In genomic region chr3:98242051-98242450, GRCm38 (mm10) we compare ENCODE assay signal across 26 mouse cellular contexts. TPM values are rescaled to one million over a fixed set of nuclear protein-coding genes. Genes with fewer than 3 reads are reported as not detected.
A peak's percentile ranks its signal among the peaks of the same experiment; 100 is the strongest.
DNase-seq lines count a peak whose midpoint lies in the region; ATAC-seq and TF ChIP-seq lines count a peak whose summit lies in the region.
"Had no signal": no experiment of that assay in that cellular context is flagged by ENCODE, and none has a peak within 500 bp of the region (broad histone marks: within the 10 kb centered on the region; RNA-seq: fewer than 3 reads in every experiment).

No protein-coding gene starts in this region.

- WGBS in lung, postnatal 0 days, result 54% methylated on average over 3 of the region's 3 CpGs
- WGBS in intestine, embryonic 16.5 days, result 73% methylated on average over 3 of the region's 3 CpGs

- no peak overlapping the region for H3K4me3 ChIP-seq in layer of hippocampus, adult 2 months
- no peak overlapping the region for H3K4me3 ChIP-seq in lung, postnatal 0 days (ENCODE audit: low read depth, low read length)
- H3K4me3 ChIP-seq in intestine, embryonic 16.5 days (ENCODE audit: low read length), result no peak overlapping the region
- H3K4me3 ChIP-seq: embryonic facial prominence, embryonic 15.5 days; erythroblast, embryonic 14.5 days; forebrain, embryonic 10.5 days; heart, embryonic 15.5 days; hindbrain, embryonic 10.5 days had no signal

- no peak for ATAC-seq in lung, postnatal 0 days
- ATAC-seq in intestine, embryonic 16.5 days, result no peak
- no peak for ATAC-seq in frontal cortex, adult (ENCODE audit: low TSS enrichment)
- ATAC-seq: forebrain, embryonic 14.5 days had no signal

- no peaks in the 10 kb centered on the region for H3K27me3 ChIP-seq in lung, postnatal 0 days (replicated peaks; ENCODE audit: insufficient read depth, low read length)
- H3K27me3 ChIP-seq in intestine, embryonic 16.5 days (replicated peaks; ENCODE audit: control insufficient read depth, insufficient read depth, low read length), result no peaks in the 10 kb centered on the region
- H3K27me3 ChIP-seq: embryonic facial prominence, embryonic 15.5 days; heart, embryonic 15.5 days had no signal

- H3K4me2 ChIP-seq in lung, postnatal 0 days (replicated peaks; ENCODE audit: low read depth, low read length), result no peak overlapping the region
- H3K4me2 ChIP-seq in intestine, embryonic 16.5 days (ENCODE audit: low read depth, low read length), result no peak overlapping the region
- H3K4me2 ChIP-seq: embryonic facial prominence, embryonic 15.5 days; heart, embryonic 11.5 days; heart, embryonic 15.5 days; hindbrain, embryonic 14.5 days had no signal

- no peaks in the 10 kb centered on the region for H3K36me3 ChIP-seq in lung, postnatal 0 days (ENCODE audit: insufficient read depth, low read length)
- no peaks in the 10 kb centered on the region for H3K36me3 ChIP-seq in intestine, embryonic 16.5 days (ENCODE audit: control insufficient read depth, insufficient read depth, low read length)
- H3K36me3 ChIP-seq: embryonic facial prominence, embryonic 15.5 days; forebrain, embryonic 10.5 days; heart, embryonic 15.5 days; hindbrain, embryonic 10.5 days had no signal

- H3K9ac ChIP-seq in lung, postnatal 0 days (replicated peaks; ENCODE audit: low read depth), result no peak overlapping the region
- no peak overlapping the region for H3K9ac ChIP-seq in intestine, embryonic 16.5 days (ENCODE audit: low read depth, low read length)
- H3K9ac ChIP-seq: embryonic facial prominence, embryonic 15.5 days; heart, embryonic 15.5 days; hindbrain, embryonic 14.5 days had no signal

- H3K27ac ChIP-seq in layer of hippocampus, adult 2 months, result no peak overlapping the region
- no peak overlapping the region for H3K27ac ChIP-seq in lung, postnatal 0 days (ENCODE audit: low read length)
- H3K27ac ChIP-seq in intestine, embryonic 16.5 days (ENCODE audit: low read length), result peak overlapping the region; percentile 34
- H3K27ac ChIP-seq: embryonic facial prominence, embryonic 15.5 days; forebrain, embryonic 10.5 days; heart, embryonic 15.5 days; hindbrain, embryonic 14.5 days had no signal

- no peak for TF ChIP-seq EP300 in lung, postnatal 0 days (IDR thresholded peaks at IDR 0.05)

- H3K9me3 ChIP-seq in lung, postnatal 0 days (ENCODE audit: low read length), result no peaks in the 10 kb centered on the region
- no peaks in the 10 kb centered on the region for H3K9me3 ChIP-seq in intestine, embryonic 16.5 days (ENCODE audit: control insufficient read depth, low read length)
- H3K9me3 ChIP-seq: embryonic facial prominence, embryonic 15.5 days; forebrain, embryonic 10.5 days; heart, embryonic 15.5 days; hindbrain, embryonic 10.5 days had no signal

- TF ChIP-seq CTCF in layer of hippocampus, adult 2 months (conservative IDR thresholded peaks at IDR 0.05), result peak; percentile 27
- peak; percentile 23 for TF ChIP-seq CTCF in lung, postnatal 0 days (IDR thresholded peaks at IDR 0.05)

- no peak for DNase-seq in layer of hippocampus, adult 2 months (ENCODE audit: low spot score in 2 of 2)
- DNase-seq in layer of hippocampus, postnatal 10 days (ENCODE audit: low spot score in 2 of 2), result no peak
- DNase-seq in lung, postnatal 0 days (ENCODE audit: low spot score), result no peak
- DNase-seq in lung, postnatal 10 days, result no peak
- no peak for DNase-seq in embryo, embryonic 10 days (ENCODE audit: low spot score)
- DNase-seq: adrenal gland, adult 8-10 months; adrenal gland, postnatal 36 days; cerebellum, adult 2 months; cerebellum, postnatal 10 days; embryo, embryonic 11 days; gastrocnemius, postnatal 10 days; heart, adult 18-20 months had no signal

- H3K4me1 ChIP-seq in lung, postnatal 0 days (ENCODE audit: insufficient read depth, low read depth, low read length), result no peaks in the 10 kb centered on the region
- peaks cover 14% of the 10 kb centered on the region for H3K4me1 ChIP-seq in intestine, embryonic 16.5 days (ENCODE audit: control insufficient read depth, insufficient read depth, low read length)
- H3K4me1 ChIP-seq: embryonic facial prominence, embryonic 15.5 days; heart, embryonic 15.5 days had no signal

RNA-seq across cellular contexts. Expression of gene Reg4, which starts 20.1 kb away (rescaled TPM):
- total RNA-seq in layer of hippocampus, adult 2 months (2021), result not detected
- total RNA-seq in layer of hippocampus, postnatal 10 days (2021), result not detected
- polyA plus RNA-seq in lung, postnatal 0 days (2015; fragmentation: Nextera tagmentation; extraction: Ambion mirVana), result not detected in 2 replicates
- 28.4 and 37.9 TPM in 2 replicates for polyA plus RNA-seq in intestine, embryonic 16.5 days (2015; fragmentation: Nextera tagmentation; extraction: Ambion mirVana)
- total RNA-seq: adrenal gland, adult 8-10 months; adrenal gland, postnatal 36 days; ES-E14; gastrocnemius, postnatal 10 days; gastrocnemius, postnatal 4 days; heart, adult 18-20 months; heart, postnatal 25 days had no signal
- polyA plus RNA-seq: cerebellum, adult 2 months; embryonic facial prominence, embryonic 11.5 days; embryonic facial prominence, embryonic 15.5 days; erythroblast, embryonic 14.5 days; forebrain, embryonic 14.5 days; heart, embryonic 11.5 days; heart, embryonic 15.5 days; hindbrain, embryonic 10.5 days; hindbrain, embryonic 14.5 days had no signal

RNA-seq across cellular contexts. Expression of gene Hmgcs2, which starts 38.2 kb away (rescaled TPM):
- total RNA-seq in layer of hippocampus, adult 2 months (2021), result 10 to 100 TPM in 1 of 2 experiments, 1 to 10 TPM in 1; 8.3 to 10.3 TPM
- 10 to 100 TPM; 11.5 to 13.6 TPM for total RNA-seq in layer of hippocampus, postnatal 10 days (2021)
- polyA plus RNA-seq in lung, postnatal 0 days (2015; fragmentation: Nextera tagmentation; extraction: Ambion mirVana), result 12.8 and 34.0 TPM in 2 replicates
- 352 and 475 TPM in 2 replicates for polyA plus RNA-seq in intestine, embryonic 16.5 days (2015; fragmentation: Nextera tagmentation; extraction: Ambion mirVana)
- total RNA-seq: ES-E14 had no signal
